Mouse (Mus musculus) heart, adult 2 months (tissue): ENCODE results near the gene Macrod2.

Source experiments
- EP300 ChIP-seq: fragments of 200-500 bp; IDR thresholded peaks from 2 replicates; pipeline ENCODE4 v1.6.1; 2011; ENCODE audit warnings: low read depth, low read length, control low read depth; ENCODE audit not compliant: insufficient read depth
- POLR2A ChIP-seq: fragments of 200-500 bp; IDR thresholded peaks from 2 replicates; pipeline ENCODE4 v1.6.1; 2011; ENCODE audit warnings: mild to moderate bottlenecking, low read depth, low read length, control low read depth; ENCODE audit not compliant: insufficient read depth

DNA sequence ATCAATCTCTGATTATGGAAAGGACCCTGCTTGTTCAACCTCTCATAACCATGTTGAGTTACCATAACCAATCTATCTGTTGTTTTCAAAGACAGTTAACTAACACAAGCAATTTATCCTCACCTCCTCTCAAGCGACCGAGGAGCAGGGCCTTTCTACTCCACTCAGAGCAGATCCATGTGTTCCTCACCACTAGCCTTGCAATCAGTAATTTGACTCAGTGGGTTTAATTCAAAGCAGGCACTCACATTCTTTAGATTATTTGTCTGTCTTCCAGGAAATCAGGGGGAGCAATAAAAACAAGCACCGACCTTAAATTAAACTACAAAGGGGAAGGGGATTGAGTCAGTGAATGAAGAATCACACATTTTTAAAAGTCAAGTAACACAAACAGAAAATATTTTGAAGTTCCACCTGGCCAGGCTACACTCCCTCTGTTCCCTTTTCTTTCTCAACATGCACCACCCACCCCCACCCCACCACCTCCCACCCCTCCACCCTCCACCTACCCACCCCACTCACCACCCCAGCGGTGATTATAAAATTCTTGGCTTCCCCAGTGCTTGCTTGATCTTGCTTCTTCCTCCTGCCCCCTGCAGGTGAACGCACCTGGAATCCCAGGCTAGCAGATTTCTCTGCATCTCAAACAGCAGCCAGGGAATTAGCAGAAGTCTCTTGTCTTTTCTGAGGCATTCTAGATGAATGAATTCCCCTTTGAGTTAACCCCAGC is 839.8 kb downstream of the Macrod2 start:
- no peak for TF ChIP-seq POLR2A
- no peak for TF ChIP-seq EP300
